Mouse (Mus musculus): ENCODE data around the gene Tbccd1. TPM values are rescaled to one million over a fixed set of nuclear protein-coding genes. Genes with fewer than 3 reads are reported as not detected.

Gene Tbccd1
- polyA plus RNA-seq, 1 experiment: 9.9 TPM

- no peak within 1 kb of the TSS for H3ac ChIP-seq (ENCODE audit: control insufficient read depth, insufficient read length, low read depth)
- H3K4me3 ChIP-seq (ENCODE audit: insufficient read depth, poor library complexity, severe bottlenecking): no peak within 1 kb of the TSS
- TF ChIP-seq USF1 (IDR thresholded peaks at IDR 0.05; ENCODE audit: low read depth) (no peak), CEBPB (IDR thresholded peaks at IDR 0.05; ENCODE audit: low read depth) (no peak), MYOD1 (IDR thresholded peaks at IDR 0.05; ENCODE audit: control insufficient read depth, insufficient read length, low read depth) (no peak), MAX (IDR thresholded peaks at IDR 0.05) (no peak)
- no peaks in the 10 kb centered on the region for H3K79me3 ChIP-seq (ENCODE audit: low read depth)
- no peaks in the 10 kb centered on the region for H3K36me3 ChIP-seq (ENCODE audit: control insufficient read depth, insufficient read depth)
- H3K79me2 ChIP-seq (ENCODE audit: control insufficient read depth, insufficient read depth): no peaks in the 10 kb centered on the region
- peaks cover under 1% of the 10 kb centered on the region for H3K27me3 ChIP-seq (ENCODE audit: control insufficient read depth, insufficient read depth, insufficient read length)
Measured at GRCm38 (mm10) chr16:22811477-22811876, 46.0 kb downstream of the Tbccd1 start, which contains the start of gene Crygs. Crygs (minus strand) TSS chr16:22811577.

- Histone ChIP-seq H3K79me2 (ENCODE audit: control insufficient read depth, insufficient read depth) (no peaks in the 10 kb centered on the region), H3K4me3 (ENCODE audit: insufficient read depth, poor library complexity, severe bottlenecking) (no peak overlapping the region), H3ac (ENCODE audit: control insufficient read depth, insufficient read length, low read depth) (no peak overlapping the region), H3K27me3 (ENCODE audit: control insufficient read depth, insufficient read depth, insufficient read length) (peaks cover 12% of the 10 kb centered on the region), H3K36me3 (ENCODE audit: control insufficient read depth, insufficient read depth) (no peaks in the 10 kb centered on the region), H3K79me3 (ENCODE audit: low read depth) (no peaks in the 10 kb centered on the region)
- TF ChIP-seq USF1 (IDR thresholded peaks at IDR 0.05; ENCODE audit: low read depth) (no peak), MYOD1 (IDR thresholded peaks at IDR 0.05; ENCODE audit: control insufficient read depth, insufficient read length, low read depth) (no peak), FOSL1 (IDR thresholded peaks at IDR 0.05; ENCODE audit: insufficient read depth, low read length, poor library complexity, severe bottlenecking) (no peak), MYOG (IDR thresholded peaks at IDR 0.05; ENCODE audit: control insufficient read depth, extremely low read depth, insufficient read length) (no peak), MAX (IDR thresholded peaks at IDR 0.05) (no peak), CEBPB (IDR thresholded peaks at IDR 0.05; ENCODE audit: low read depth) (no peak), CTCF (IDR thresholded peaks at IDR 0.05; ENCODE audit: control insufficient read depth, insufficient read depth, insufficient read length) (no peak)
Measured at GRCm38 (mm10) chr16:22807468-22808070, 49.9 kb downstream of the Tbccd1 start.

DNA sequence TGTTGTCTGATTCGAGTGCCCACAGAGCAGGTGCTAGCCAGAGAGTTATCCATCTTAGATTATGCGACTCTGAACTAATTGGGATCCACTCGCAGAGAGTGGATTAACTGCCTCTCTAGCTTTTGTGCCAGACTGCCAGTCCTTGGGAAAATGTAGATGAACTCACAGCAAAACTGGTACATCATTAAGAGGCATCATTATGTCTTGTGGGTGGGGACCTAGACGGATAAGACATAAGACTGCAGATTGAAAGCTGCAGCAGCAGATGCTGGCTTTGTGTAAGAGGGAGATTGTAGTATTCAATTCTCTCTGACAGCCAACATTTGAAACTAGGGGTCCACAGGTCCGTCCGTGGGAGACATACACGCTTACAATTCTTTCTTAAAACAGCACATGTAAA is 54.7 kb downstream of the Tbccd1 start:
- Histone ChIP-seq H3K79me2 (ENCODE audit: control insufficient read depth, insufficient read depth) (no peaks in the 10 kb centered on the region), H3K36me3 (ENCODE audit: control insufficient read depth, insufficient read depth) (no peaks in the 10 kb centered on the region), H3K4me3 (ENCODE audit: insufficient read depth, poor library complexity, severe bottlenecking) (no peak overlapping the region), H3ac (ENCODE audit: control insufficient read depth, insufficient read length, low read depth) (no peak overlapping the region), H3K27me3 (ENCODE audit: control insufficient read depth, insufficient read depth, insufficient read length) (peaks cover 16% of the 10 kb centered on the region), H3K79me3 (ENCODE audit: low read depth) (no peaks in the 10 kb centered on the region)
- TF ChIP-seq MYOD1 (IDR thresholded peaks at IDR 0.05; ENCODE audit: control insufficient read depth, insufficient read length, low read depth) (no peak), CEBPB (IDR thresholded peaks at IDR 0.05; ENCODE audit: low read depth) (no peak), MAX (IDR thresholded peaks at IDR 0.05) (no peak), USF1 (IDR thresholded peaks at IDR 0.05; ENCODE audit: low read depth) (no peak), FOSL1 (IDR thresholded peaks at IDR 0.05; ENCODE audit: insufficient read depth, low read length, poor library complexity, severe bottlenecking) (no peak), CTCF (IDR thresholded peaks at IDR 0.05; ENCODE audit: control insufficient read depth, insufficient read depth, insufficient read length) (no peak), MYOG (IDR thresholded peaks at IDR 0.05; ENCODE audit: control insufficient read depth, extremely low read depth, insufficient read length) (no peak)

DNA sequence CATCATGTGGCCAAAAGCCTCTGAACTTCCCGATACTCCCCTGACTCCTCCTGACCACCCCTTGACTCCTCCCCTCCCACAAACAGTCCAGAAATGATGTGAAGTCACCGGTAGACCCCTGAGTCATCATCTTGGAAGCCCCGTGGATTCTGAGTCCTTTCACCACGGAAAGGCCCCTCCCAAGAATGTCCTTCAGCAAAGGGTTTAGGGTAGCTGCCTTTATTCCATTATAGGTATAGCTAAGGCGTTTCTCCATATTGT is 56.7 kb downstream of the Tbccd1 start:
- no peaks in the 10 kb centered on the region for H3K79me3 ChIP-seq (ENCODE audit: low read depth)
- H3K4me3 ChIP-seq (ENCODE audit: insufficient read depth, poor library complexity, severe bottlenecking): no peak overlapping the region
- no peaks in the 10 kb centered on the region for H3K79me2 ChIP-seq (ENCODE audit: control insufficient read depth, insufficient read depth)
- H3K27me3 ChIP-seq (ENCODE audit: control insufficient read depth, insufficient read depth, insufficient read length): peaks cover 18% of the 10 kb centered on the region
- TF ChIP-seq CTCF (IDR thresholded peaks at IDR 0.05; ENCODE audit: control insufficient read depth, insufficient read depth, insufficient read length) (no peak), USF1 (IDR thresholded peaks at IDR 0.05; ENCODE audit: low read depth) (no peak), MAX (IDR thresholded peaks at IDR 0.05) (no peak), MYOG (IDR thresholded peaks at IDR 0.05; ENCODE audit: control insufficient read depth, extremely low read depth, insufficient read length) (no peak), CEBPB (IDR thresholded peaks at IDR 0.05; ENCODE audit: low read depth) (no peak), MYOD1 (IDR thresholded peaks at IDR 0.05; ENCODE audit: control insufficient read depth, insufficient read length, low read depth) (no peak), FOSL1 (IDR thresholded peaks at IDR 0.05; ENCODE audit: insufficient read depth, low read length, poor library complexity, severe bottlenecking) (no peak)
- H3K36me3 ChIP-seq (ENCODE audit: control insufficient read depth, insufficient read depth): no peaks in the 10 kb centered on the region
- H3ac ChIP-seq (ENCODE audit: control insufficient read depth, insufficient read length, low read depth): no peak overlapping the region

DNA sequence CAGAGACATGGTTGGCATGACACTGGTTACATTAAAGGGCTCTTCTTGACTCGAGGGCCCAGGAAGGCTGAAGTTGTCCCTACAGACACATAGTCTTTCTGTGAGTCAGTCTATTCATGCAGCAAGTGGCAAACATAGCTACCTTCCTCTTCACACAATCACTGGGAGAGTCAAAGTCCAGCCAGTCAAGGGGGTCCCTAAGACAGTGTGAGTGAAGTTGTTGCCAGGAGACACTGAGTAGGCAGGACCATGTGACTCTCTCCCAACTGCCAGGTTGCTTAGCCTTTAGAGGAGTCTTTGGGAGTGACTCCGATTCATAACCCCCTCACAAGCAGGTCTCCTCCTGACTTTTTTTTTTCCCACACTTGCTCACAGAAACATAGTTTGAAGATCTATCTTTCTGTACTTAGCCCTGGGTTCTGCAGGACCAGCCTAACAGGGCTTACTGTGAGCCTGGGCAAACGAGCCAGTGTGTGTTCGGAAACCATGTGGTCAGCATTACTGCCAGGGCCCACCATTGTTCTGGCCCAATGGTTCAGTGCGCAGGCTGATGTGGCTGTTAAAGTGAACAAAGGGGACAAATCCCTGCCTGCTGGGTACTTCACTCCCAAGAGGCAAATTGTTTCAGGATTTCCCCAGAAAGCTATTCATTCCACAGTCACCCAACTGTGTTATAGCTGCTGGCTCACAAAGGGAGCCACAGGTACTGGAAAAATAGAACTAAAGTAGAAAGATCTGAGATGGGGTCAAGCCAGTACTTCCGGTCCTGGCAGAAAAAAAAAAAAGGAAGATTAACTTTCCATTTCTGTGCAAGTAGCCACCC is 57.2 kb downstream of the Tbccd1 start:
- Histone ChIP-seq H3ac (ENCODE audit: control insufficient read depth, insufficient read length, low read depth) (no peak overlapping the region), H3K4me3 (ENCODE audit: insufficient read depth, poor library complexity, severe bottlenecking) (no peak overlapping the region)
- TF ChIP-seq MYOG (IDR thresholded peaks at IDR 0.05; ENCODE audit: control insufficient read depth, extremely low read depth, insufficient read length) (no peak), FOSL1 (IDR thresholded peaks at IDR 0.05; ENCODE audit: insufficient read depth, low read length, poor library complexity, severe bottlenecking) (no peak), MYOD1 (IDR thresholded peaks at IDR 0.05; ENCODE audit: control insufficient read depth, insufficient read length, low read depth) (no peak), MAX (IDR thresholded peaks at IDR 0.05) (no peak)

More for the DNA sequence above, 57.2 kb downstream of the Tbccd1 start:
- Histone ChIP-seq H3K36me3 (ENCODE audit: control insufficient read depth, insufficient read depth) (no peaks in the 10 kb centered on the region), H3K27me3 (ENCODE audit: control insufficient read depth, insufficient read depth, insufficient read length) (peaks cover 23% of the 10 kb centered on the region), H3K79me2 (ENCODE audit: control insufficient read depth, insufficient read depth) (no peaks in the 10 kb centered on the region), H3K79me3 (ENCODE audit: low read depth) (no peaks in the 10 kb centered on the region)
